Mouse (Mus musculus) right cerebral cortex, adult 2 months (tissue): ENCODE data around the gene Slc27a2.
A peak's percentile ranks its signal among the peaks of the same experiment; 100 is the strongest.
"Not testable (repeated sequence)": the region's sequence is repeated elsewhere in the genome, so short reads cannot be mapped to it uniquely, and the experiment has no call there.

ENCODE experiments used
- DNase-seq, 2 experiments: peaks; one replicate each; pipeline ENCODE4 v3.0.0; 2021 to 2022; ENCODE audit warnings: low spot score in 2 of 2

The Slc27a2 gene

GRCm38 (mm10) chr2:126552357-126553290, at the start of gene Slc27a2:
TSS of gene Slc27a2 (plus strand) at chr2:126552407.
- DNase-seq: peak; percentile 18 to 31

- no peak for DNase-seq
These were observed 47.1 kb upstream of the Slc27a2 start for GRCm38 (mm10) chr2:126505156-126505555.

GRCm38 (mm10) chr2:126507477-126507876, 44.7 kb upstream of the Slc27a2 start:
- no peak for DNase-seq

GRCm38 (mm10) chr2:126508228-126508627, 44.0 kb upstream of the Slc27a2 start:
- DNase-seq: no peak

- DNase-seq: no peak
These were observed 37.0 kb upstream of the Slc27a2 start for GRCm38 (mm10) chr2:126515069-126515826.

GRCm38 (mm10) chr2:126519872-126520581, 32.2 kb upstream of the Slc27a2 start:
- DNase-seq: no peak

GRCm38 (mm10) chr2:126520828-126521227, 31.4 kb upstream of the Slc27a2 start:
- DNase-seq: peak in 1 of 2 experiments; percentile 6

GRCm38 (mm10) chr2:126521471-126521870, 30.7 kb upstream of the Slc27a2 start:
- no peak for DNase-seq

GRCm38 (mm10) chr2:126522056-126522455, 30.2 kb upstream of the Slc27a2 start:
- DNase-seq: no peak

GRCm38 (mm10) chr2:126523101-126523745, 29.0 kb upstream of the Slc27a2 start:
- DNase-seq: not testable (repeated sequence)

- no peak for DNase-seq
These were observed 27.9 kb upstream of the Slc27a2 start for GRCm38 (mm10) chr2:126524271-126524670.

GRCm38 (mm10) chr2:126527461-126527860, 24.7 kb upstream of the Slc27a2 start:
- DNase-seq: no peak

GRCm38 (mm10) chr2:126530581-126530980, 21.6 kb upstream of the Slc27a2 start:
- DNase-seq: no peak

- DNase-seq: no peak
These were observed 14.6 kb upstream of the Slc27a2 start for GRCm38 (mm10) chr2:126537654-126538053.

- no peak for DNase-seq
These were observed 11.7 kb upstream of the Slc27a2 start for GRCm38 (mm10) chr2:126540390-126540925.

- no peak for DNase-seq
These were observed 10.0 kb upstream of the Slc27a2 start for GRCm38 (mm10) chr2:126542211-126542610.

- DNase-seq: no peak
These were observed 6.9 kb upstream of the Slc27a2 start for GRCm38 (mm10) chr2:126545297-126545696.

- DNase-seq: no peak
These were observed 5.8 kb upstream of the Slc27a2 start for GRCm38 (mm10) chr2:126546392-126546791.

- no peak for DNase-seq
These were observed 2.5 kb upstream of the Slc27a2 start for GRCm38 (mm10) chr2:126549681-126550080.

- DNase-seq: no peak
These were observed 840 bp upstream of the Slc27a2 start for GRCm38 (mm10) chr2:126551244-126551890.

GRCm38 (mm10) chr2:126551896-126552295, 311 bp upstream of the Slc27a2 start:
- DNase-seq: no peak
